Mouse (Mus musculus) liver (tissue): ENCODE measurements around the gene Rad51ap1.

Source experiments
- DNase-seq: peaks from one replicate; pipeline ENCODE4 v3.0.0-alpha.2; 2020; ENCODE audit warnings: mixed read lengths

Gene Rad51ap1

DNA sequence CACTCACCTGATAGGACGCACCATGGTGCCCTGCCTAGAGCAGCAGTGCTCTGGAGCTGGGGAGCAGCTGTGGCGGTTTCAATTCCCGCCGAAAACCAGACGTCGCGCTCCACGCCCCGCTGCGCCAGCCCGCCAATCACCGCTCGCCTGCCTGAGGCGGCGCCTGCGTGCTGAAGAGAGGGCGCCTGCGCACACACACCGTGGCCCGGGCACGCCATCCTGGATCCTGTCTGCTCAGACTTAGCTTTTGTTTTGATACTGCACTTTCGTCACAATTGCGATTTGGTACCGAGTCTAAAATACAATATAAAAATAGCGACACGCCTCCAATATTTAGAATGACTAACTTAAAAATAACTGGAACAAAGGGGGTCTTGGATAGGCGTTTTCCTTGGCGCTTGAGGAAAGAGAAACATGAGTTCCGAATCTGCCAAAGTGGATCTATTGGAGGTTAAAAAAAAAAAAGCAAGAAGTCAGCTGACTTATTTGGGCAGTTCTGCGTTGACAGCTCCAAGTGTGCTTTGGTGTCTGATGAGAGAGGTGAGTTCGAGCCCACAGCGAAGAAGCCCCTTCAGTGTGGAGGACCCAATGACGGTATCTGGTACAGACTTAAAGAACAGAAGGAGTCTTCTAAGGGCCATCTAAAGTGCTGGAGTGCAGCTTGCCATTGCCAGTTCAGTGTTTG, at the start of gene Rad51ap1, which contains the start of gene D6Wsu163e:
Gene Rad51ap1, minus strand, starts transcription at position 101 of the 685 bp plus-strand sequence.
Gene D6Wsu163e, plus strand, starts transcription at position 476 of the 685 bp plus-strand sequence.
- DNase-seq = peak; percentile 96

DNA sequence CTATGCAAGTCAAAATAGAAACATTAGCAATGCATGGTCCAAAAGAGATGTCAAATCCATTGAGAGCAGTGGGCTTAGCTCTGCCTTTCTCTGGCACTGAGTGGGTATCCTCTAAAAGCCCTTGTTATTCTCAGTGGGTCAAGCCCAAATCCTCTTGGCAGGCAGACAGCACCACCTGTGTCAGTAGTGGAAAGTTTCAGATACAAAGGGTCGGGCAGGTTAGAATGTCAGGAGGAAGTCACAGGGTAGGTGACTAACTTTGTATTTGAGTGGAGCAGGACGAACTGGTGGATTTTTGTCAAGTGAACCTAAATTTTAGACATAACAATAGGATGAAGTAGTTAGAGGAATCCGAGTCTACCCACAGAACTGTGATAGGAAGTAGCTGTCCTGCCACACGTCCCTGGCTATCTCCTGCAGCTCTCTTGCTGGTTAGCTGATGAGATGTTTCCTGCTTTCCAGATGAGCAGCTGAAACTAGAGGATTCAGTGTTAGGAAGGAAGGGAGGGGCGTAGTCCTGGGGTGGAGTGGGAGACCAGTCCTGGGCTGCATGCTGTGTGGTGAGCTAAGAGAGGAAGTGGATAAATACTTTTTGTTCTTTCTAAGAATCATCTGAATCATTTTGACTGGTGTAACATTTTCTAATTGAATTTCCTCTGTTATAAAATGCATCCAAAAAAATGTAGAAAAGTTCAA, 42.3 kb upstream of the Rad51ap1 start:
- peak; percentile 13 for DNase-seq

DNA sequence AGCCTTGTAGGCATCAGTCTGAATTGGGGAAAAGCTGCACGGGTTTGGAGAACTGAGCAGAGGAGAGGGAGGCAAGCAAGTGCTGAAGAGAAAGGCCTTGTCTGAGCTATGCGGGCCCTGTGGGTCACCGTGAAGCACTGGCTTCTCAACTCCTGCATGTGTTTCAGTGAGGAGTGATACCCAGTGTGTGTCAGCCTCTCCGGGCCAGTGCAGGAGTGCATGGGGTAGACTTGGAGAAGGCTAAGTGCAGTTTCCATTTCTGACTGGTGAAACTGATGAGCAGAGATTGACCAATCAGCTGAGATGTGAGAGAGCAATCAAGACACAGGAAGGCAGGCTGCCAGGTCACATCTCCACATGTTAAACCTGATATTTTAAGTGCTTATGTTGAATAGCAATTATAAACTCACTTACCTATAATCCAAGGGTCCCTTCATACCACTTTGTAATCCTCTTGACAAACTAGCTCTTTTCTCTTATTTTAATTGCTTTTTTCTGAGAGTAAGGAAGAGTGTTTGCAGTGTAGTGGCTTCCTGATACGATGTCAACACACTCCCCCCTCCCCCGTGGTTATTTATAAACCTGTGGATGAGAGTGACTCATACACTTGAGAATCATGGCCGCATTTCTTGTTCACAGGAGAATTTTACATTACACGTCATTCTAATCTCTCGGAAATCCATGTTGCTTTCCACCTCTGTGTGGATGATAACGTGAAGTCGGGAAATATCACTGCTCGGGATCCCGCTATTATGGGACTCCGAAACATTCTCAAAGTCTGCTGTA, 27.0 kb upstream of the Rad51ap1 start:
- DNase-seq = no peak

DNA sequence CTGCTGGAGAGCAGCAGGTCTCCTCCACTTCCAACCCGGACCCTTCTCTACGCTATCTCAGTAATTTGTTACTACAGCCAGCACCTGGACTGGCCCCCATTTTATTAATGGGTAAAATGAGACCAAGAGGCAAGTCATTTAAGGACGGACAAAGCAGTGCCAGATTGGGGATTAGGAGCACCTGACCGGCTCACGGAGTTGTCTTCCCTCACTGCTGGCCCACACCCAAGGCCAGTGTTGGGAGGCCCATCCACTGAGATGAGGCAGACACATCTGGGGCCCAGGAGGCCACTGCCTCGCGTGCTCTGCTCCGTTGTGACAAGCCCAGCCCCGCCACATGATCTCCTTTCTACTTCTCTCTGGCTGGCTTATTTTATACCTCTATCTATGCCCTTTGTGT, 24.0 kb upstream of the Rad51ap1 start:
- DNase-seq = no peak

DNA sequence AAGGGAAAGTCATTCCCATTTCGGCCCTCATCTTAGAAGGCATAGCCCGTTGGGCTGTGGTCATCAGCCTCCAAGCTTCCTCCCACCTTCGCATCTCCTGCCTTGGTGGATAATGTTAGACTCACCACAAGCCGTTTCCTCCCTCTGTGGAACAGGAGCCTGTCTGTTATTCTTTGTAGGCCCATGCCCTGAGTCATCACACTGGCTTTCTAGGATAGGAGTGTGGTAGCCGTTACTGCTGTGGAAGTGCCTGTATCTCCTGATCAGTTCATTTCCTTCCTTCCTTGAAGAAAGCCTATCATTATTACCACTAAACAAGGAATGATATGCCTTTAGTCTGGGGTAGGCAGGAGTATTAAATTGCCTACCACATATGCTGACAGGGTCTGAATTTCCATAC, 23.3 kb upstream of the Rad51ap1 start:
- no peak for DNase-seq

DNA sequence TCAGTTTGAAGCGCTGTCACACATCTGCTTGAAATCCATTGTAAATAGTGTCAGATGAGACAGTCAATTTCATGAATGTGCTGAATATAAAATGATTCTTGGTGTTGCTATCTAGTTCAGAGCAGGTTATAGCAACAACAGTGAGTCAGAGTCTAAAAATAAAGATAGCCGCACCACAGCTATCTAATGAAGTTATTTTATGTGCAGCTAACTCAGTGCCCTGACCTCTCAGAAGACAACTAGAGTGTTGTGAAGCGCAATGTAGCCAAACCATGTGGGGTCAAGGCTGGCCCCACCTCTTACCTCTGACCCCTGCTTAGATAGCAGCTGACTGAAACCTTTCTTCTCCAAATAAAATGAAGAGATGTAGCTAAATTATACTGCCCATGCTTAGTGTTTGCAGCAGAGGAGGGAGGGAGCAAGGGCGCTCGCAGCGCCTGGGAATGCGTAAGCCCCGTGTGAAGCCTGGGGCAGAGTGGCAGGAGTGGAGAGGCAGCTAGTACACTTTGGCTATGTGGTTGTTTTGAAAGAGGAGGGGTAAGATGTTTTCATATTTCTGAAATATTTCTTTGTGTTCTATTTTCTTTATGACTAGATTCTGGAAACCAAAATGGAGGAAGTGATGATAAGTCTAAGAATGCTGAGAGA, 22.1 kb upstream of the Rad51ap1 start:
- no peak for DNase-seq

DNA sequence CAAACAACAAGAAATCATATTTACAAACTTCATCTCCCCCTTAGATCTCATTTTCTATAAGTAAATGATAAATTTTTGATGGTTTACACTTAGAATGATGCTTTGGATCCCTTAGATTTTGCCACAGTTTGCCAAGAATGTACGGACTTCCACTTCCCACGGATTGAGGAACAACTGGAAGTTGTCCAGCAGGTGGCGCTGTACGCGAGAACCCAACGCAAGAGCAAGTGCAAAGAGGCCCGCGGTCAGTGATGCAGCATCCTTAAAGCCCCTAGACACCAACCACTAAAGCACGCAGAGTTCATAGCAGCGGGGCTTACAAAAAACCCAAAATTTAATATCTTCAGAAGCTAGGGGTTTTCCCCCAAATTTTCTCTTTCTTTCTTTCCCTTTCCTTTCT, 16.3 kb upstream of the Rad51ap1 start:
- peak; percentile 79 for DNase-seq

DNA sequence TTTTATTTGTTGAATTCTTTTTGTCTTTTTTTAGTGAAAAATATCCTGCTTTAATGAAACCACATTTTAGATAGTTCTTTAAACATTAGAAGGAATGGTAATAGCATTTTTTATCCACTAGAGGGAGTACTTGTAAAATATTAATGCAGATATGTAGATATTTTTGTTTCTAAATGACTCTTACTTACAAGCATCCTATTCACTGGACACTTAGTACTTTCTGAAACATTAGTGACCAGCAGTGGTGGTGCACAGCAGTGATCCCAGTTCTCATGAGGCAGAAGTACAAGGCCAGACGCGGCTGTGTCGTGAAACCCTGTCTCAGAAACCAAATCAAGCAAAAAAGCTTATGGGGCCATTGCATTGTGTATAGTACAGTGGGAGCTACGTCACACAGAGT, 8.9 kb upstream of the Rad51ap1 start:
- DNase-seq = no peak

DNA sequence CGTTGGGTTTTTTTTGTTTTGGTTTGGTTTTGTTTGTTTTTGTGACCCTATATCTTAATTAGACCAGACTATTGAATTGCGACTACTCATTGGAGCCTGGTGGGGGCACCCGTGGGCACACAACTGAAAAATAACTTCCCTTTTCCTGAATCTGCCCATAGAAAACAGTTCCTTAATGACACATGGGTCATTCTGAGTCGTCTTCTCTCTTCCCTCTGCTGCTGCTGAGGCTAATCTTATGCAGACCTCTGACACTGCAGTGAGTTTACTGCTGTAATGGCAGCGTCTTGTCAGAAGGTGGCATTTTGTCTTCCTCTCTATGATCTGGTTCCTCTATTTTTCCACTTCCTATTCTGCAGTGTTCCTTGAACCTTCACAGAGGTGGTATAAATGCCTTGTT, 1.1 kb upstream of the Rad51ap1 start:
- DNase-seq = peak; percentile 33

DNA sequence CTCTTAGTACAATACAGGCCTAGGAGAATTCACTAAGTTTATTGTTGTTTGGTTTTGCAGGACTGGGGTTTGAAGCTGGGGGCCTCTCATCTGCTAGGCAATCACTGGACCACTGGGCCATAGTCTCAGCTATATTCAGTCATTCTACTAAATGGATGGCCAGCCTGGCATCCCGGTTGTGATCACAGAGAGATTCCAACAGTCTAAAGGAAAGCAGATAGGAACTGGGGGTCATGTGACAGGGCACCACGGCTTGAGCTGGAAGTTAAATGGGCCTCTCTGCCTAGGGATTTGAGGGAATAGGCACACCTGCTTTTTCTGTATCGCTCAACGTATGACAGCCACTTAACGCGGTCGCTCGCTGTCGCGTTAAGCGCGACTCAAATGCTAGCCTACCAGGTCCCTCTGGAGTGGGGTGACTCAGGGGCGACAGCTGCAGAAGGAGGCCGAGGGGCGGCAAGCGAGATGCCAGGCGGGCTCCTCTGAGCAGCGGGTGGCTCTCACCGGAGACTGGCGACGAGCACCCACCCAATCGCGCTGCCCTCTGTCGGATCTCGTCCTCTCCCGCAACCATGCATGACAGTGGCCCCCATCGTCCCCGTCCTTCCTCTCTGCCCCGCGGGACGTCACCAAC, 417 bp downstream of the Rad51ap1 start:
- DNase-seq = no peak

DNA sequence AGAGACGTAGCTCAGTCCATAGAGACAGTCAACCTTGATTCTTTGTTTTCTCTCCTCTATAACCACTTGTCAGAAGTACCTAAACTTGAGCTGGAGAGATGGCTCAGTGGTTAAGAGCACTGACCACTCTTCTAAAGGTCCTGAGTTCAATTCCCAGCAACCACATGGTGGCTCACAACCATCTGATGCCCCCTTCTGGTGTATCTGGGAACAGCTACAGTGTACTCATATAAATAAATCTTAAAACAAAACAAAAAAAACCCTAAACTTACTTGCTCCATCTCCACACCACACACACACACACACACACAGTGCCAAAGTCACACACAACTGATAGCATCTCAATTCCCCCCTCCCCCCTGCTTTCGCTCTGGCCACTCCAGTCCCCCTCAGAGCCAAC, 1.3 kb downstream of the Rad51ap1 start:
- DNase-seq = no peak

DNA sequence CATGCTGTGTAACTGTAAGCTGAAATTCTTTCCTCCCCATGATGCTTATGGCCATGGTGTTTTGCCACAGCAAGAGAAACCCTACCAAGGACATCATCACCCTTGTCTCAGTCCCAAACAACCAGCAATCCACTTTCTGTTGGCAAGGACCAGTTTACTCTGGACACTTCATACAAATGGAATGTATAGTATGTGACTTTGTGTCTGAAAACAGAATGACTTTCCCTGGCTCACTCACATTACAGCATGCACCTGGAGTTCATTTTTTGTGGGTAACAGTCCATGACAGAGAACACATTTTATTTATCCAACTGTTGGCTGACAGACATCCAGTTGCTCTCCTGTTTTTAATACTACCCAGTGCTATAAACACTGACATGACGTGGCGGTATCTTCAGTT, 6.5 kb downstream of the Rad51ap1 start:
- DNase-seq = no peak

DNA sequence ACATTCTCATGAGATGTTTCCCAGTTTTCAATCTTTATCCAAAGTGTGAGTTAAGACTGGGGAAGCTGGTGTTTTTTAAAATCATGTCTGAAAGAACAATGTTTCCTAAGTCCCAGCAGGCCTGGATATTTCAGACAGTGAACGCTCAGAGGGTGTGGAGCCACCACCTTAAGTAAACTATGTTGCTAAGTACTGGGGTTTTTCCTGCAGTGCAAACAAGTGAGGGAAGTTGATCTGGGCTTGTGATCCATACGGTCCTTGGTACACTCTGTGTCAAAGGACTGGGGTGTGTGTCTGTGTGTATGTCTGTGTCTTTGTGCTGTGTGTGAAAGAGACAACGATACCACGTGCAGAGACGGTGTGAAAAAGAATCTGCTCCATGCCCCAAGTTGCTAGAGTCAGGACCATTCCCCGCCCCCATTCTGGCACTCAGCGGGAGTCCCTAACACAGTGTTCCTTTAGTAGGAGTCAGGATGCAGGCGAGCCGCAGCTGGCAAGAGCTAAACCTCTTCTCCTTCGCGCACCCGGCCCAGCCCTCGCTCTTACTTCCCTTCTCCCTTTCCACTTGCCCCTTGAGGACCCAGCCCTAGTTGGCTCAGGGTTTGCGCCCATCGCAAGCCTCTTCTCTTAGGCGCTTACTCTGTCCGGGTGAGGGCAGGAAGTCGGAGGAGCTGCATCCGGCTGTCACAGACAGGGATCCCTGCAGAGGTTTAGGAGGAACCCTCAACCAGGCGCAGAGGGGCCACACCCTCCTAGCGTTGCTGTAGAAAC, 18.1 kb downstream of the Rad51ap1 start, which contains the start of gene Dyrk4:
Gene Dyrk4, minus strand, starts transcription at position 729 of the 771 bp plus-strand sequence.
- DNase-seq = peak; percentile 11

DNA sequence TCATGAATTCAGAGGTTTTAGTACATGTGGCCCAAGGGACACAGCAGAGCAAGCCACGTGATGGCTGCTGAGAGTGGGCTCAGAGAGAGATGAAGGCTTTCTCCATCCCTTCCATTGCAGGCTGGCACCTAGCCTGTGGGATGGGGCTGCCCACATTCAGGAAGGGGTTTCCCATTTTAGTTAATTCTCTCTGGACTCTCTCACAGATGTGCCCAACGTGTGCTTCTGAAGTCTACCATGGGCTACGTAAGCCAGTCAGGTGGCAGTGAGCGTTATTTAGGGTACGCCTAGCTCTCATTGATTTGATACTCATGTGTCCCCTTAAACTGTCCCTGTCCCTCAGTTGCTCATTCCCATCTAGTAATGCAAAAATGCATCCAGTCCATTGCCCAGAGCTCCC, 24.5 kb downstream of the Rad51ap1 start:
- no peak for DNase-seq

DNA sequence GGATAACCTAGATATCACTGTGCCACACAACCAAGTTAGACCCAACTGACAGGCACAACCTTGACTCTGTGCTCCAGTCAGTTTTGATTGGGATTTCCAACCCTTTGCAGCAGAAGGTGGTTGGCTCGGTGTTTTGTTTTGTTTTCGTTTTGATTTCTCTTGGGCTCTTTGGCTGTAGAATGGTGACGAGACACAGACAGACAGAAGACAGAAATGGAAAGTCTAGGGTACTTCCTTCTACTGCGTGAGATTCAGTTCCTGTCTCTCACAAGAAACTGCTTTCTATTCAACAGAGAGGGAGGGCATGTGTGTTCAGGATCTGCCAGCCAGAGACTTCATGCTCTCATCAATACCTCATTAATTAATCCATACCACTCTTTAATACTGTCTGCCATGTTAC, 28.7 kb downstream of the Rad51ap1 start:
- DNase-seq = no peak

DNA sequence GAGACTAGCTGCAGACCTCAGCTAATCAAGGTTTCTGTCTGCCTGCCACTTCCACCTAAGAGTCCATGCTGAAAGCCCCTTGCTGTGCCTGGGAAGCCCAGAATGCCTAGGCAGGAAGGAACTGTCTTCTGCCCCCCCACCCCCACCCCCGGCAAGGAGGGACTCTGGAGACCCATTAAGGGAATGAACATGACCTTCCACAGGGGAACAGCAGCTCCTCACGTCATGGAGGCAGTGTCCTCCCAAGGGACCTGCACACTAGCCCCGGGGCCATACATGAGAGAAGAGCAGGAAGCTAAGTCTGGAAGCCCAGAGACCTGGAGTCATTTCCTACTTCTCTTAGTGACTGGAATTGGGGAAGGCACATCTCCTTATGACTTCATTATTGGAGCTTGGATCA, 31.5 kb downstream of the Rad51ap1 start:
- DNase-seq = no peak

DNA sequence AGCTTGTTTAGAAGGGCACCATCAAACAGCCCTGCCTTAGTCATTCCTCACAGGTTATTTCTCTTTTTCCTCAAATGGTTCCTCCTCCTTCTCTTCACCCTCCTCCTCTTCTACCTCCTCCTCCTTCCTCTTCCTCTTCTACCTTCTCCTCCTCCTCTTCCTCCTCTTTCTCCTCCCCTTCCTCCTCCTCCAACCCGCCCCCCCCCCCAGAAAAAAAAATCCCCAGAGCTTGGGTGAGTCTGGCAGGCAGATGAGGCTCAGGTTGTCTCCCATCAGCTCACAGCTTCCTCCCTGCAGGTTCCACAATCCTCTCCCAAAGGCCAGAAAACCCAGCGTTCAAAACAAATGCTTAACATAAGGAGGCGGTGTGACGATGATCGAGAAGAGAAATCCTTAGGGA, 32.0 kb downstream of the Rad51ap1 start:
- DNase-seq = no peak

DNA sequence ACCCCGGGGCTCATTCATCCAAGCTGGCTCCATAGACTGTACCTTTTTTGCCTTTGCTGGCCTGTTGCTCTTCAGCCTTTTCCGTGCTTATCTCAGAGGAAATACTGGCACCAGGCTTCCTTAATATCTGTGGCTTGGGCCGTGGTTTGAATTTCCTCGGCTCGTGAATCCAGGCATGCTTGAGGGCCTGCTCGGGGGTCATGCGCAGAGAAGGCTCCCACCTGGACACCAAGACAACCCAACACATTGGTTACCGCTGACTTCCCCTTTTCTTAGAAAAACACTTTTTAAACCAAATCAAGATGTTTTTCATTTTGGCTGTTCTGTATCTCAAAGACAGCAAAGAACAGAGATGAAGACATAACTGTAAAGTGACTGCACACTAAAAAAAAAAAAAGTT, 62.3 kb downstream of the Rad51ap1 start:
- no peak for DNase-seq
